Mouse (Mus musculus) heart, postnatal 14 days (tissue): ENCODE results near the gene Col4a2. TPM values are rescaled to one million over a fixed set of nuclear protein-coding genes. Genes with fewer than 3 reads are reported as not detected.
A peak's percentile ranks its signal among the peaks of the same experiment; 100 is the strongest.

Experiments
- DNase-seq, 2 experiments: peaks; one replicate each; pipeline ENCODE4 v3.0.0; 2021 to 2022
- intact Hi-C: fragments of 180-260 bp; cut with DNase I; formaldehyde crosslinking; loops from one replicate; pipeline ENCODE4 v1.15.1; 2025
- total RNA-seq, 2 experiments: library from RNA; stranded (reverse); gene quantifications; 2 replicates each; pipeline ENCODE4 v1.2.3; 2021

The Col4a2 gene
- total RNA-seq, 2 experiments from 2014 or later, result 570 to 571 TPM

GRCm38 (mm10) chr8:11290533-11290932 lies 22.1 kb upstream of the Col4a2 start:
- intact Hi-C loops, result no loop called here
- no peak for DNase-seq

- intact Hi-C loops, result no loop called here
- DNase-seq, result peak in 1 of 2 experiments; percentile 56
Measured at GRCm38 (mm10) chr8:11292611-11293010, 20.0 kb upstream of the Col4a2 start.

DNA sequence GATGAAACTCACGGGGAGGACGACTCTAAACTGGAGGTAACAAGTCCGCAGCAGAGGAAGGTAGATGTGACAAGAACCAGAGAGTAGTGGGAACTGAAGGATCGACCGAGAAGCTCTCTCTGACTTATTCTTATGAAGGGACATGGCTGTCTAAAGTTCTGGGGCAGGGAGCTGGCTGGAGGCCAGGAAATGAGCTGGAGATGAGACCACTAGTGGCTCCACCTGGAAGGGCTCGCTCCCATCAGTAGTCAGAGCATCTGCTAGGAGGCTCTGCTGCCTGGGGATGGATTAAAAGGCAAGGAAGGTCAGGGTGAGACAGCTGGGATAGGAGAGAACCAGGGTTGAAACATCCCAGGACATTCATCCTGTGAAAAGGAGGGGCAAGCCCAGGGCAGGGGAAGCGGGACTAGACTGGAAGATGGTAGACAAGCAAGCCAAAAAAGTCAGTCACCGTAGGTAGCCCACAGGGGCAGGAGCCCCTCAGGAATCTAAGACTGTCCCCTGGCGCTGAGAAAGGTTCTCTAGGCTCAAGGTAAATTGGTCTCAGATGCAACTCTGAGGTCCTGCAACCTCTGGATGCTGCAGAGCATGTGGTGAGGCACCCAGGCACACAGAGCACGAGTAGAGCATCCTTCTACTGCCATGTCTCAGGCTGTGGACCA lies 16.2 kb upstream of the Col4a2 start:
- DNase-seq, result no peak
- intact Hi-C loops, result no loop called here

- peak; percentile 71 to 72 for DNase-seq
- intact Hi-C loops, result no loop called here
Measured at GRCm38 (mm10) chr8:11297141-11297838, 15.3 kb upstream of the Col4a2 start.

- DNase-seq, result no peak
- intact Hi-C loops, result no loop called here
Measured at GRCm38 (mm10) chr8:11298531-11299316, 13.9 kb upstream of the Col4a2 start.

- DNase-seq, result no peak
- intact Hi-C loops, result no loop called here
Measured at GRCm38 (mm10) chr8:11299317-11299602, 13.3 kb upstream of the Col4a2 start.

DNA sequence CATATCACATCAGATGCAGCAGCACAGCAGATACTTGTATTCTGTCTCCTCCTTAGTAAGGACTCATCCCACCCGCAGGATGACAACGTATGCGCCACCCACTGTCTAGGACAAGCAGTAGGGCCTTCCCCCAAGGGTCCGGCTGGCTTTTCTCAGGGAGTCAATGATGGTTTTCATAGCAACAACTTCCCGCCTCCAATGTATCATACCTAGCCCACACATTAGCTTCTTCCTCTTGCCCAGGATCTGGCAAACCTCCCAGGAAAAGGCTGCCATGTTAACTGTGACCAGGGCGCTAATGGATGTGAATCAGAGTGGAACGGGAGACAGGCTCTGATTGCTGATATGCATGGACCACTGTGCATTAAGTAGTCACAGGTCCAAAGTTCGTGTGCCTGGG lies 12.2 kb upstream of the Col4a2 start:
- intact Hi-C loops, result no loop called here
- no peak for DNase-seq

- intact Hi-C loops, result no loop called here
- DNase-seq, result no peak
Measured at GRCm38 (mm10) chr8:11304027-11304601, 8.5 kb upstream of the Col4a2 start.

DNA sequence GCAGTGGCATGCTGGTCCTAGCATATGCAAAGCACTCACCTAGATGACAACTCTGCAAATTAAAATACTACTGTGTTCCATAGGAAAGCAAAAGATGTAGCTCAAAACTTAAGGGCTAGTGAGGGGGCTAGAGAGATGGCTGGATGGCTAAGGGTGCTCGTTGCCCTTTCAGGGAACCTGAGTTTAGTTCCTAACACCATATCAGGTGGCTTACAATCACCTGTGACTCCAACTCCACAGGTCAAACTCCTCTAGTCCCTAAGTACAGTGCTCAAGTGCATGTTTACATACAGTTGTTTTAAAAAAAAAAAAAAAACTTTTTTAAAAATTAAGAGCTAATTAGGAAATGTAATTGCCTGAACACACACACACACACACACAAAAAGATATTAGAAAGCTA lies 7.1 kb upstream of the Col4a2 start:
- no peak for DNase-seq
- intact Hi-C loops, result no loop called here

GRCm38 (mm10) chr8:11307451-11307850 lies 5.2 kb upstream of the Col4a2 start:
- no peak for DNase-seq
- intact Hi-C loops, result no loop called here

- no peak for DNase-seq
- intact Hi-C loops, result loop anchor here (2.0 kb wide), 1 partner anchor 30 kb away; no protein-coding TSS in a partner anchor
Measured at GRCm38 (mm10) chr8:11308570-11308998, 4.0 kb upstream of the Col4a2 start.

DNA sequence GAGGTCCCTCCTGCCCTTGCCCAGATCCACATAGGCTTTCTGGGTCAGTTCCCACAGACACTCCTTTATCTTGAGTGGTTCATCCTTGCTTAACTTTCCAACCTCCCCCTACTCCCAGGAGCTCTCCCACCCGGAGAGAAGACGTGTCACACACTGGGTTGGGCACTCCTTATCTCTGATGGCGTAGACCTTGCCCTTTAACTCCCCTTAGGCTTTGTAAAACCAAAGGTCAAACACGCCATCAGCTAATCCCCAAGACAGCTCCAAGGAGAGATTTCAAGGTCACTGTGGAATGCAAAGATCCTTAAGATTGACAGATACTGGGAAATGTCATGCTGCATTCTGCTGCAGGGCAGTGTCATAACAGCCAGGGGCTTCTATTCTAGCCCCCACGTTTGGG lies 3.4 kb upstream of the Col4a2 start:
- intact Hi-C loops, result loop anchor here (2.0 kb wide), 1 partner anchor 30 kb away; no protein-coding TSS in a partner anchor
- no peak for DNase-seq

GRCm38 (mm10) chr8:11310049-11310448 lies 2.6 kb upstream of the Col4a2 start:
- DNase-seq, result no peak
- intact Hi-C loops, result loop anchor here (5.0 kb wide), 1 partner anchor 37 kb away; no protein-coding TSS in a partner anchor

DNA sequence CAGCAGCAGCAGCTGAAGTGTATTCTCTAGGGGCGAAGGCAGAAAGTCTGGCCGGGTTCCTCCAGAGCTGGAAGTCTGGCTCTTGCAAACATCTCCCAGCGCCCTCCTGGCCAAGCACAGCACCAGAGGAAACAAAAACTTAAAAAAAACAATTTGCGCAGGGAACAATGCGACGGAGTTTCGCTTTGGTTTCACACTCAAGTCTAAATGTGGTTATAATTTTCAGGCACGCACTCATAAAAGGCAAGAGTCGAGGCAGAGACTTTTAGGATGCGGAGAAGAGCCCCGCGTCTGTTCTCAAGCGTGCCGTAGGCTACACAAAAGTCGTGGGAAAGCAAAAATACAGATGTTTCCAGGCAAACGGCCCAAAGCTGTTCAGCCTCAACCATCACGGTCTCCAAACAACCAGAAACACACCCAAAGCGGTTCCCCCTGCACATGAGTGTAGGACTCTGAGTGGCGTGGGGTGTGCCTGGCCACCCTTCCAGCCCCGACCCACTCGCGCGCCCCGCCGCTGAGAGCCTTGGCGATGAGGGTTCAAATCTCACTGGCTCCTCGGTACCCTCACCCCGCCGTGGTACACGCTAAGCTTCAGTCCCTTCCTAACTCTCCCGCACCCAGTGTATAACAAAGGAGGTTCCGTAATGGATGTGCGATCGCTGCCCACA lies 790 bp upstream of the Col4a2 start:
- peak; percentile 74 to 78 for DNase-seq
- intact Hi-C loops, result loop anchor here (2.0 to 5.0 kb wide), 3 partner anchors 35 to 73 kb away; no protein-coding TSS in a partner anchor

GRCm38 (mm10) chr8:11313176-11314111 lies 839 bp downstream of the Col4a2 start:
- peak; percentile 62 to 71 for DNase-seq

GRCm38 (mm10) chr8:11314613-11315012 lies 2.0 kb downstream of the Col4a2 start:
- peak in 1 of 2 experiments; percentile 10 for DNase-seq
- intact Hi-C loops, result loop anchor here (2.0 to 5.0 kb wide), 2 partner anchors 33 to 48 kb away; no protein-coding TSS in a partner anchor

More at GRCm38 (mm10) chr8:11313176-11314111, 839 bp downstream of the Col4a2 start:
- intact Hi-C loops, result loop anchor here (1.0 to 5.0 kb wide), 5 partner anchors 34 to 80 kb away; no protein-coding TSS in a partner anchor

DNA sequence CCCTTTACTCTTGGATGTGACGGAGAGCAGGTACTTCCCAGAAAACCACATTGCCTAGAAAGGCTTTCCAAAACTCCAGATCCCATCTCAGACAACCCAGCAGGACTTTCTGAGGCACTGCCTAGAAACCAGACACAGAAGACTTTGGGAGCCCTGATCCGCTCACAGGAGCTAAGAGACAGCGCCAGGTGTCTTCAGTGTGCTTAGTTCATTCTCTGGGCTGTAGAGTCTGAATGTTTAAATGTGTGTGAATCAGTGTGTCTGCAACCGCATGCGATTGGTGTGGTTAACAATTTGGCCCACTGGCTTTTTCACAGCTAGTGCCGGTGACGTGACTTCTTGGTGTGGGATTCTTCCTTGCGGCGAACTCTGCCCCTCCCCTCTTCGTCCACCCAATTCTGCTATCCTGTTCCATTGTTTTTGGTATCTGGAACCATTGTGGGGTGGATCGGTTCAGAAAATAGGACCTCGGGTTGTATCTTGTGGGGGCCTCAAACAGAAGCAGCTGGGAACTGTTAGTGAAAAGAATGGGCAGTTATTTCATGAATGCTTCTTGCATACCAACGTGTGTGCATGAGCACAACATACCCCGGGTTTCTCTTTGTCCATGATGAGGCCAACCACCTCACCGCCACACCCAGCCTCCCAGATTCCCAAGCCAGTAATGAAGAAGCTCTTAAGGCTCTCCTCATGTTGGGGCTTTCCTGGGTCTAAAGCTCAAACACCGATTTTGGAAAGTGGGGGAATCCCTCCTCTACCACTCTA lies 2.8 kb downstream of the Col4a2 start:
- intact Hi-C loops, result loop anchor here (2.0 kb wide), 1 partner anchor 47 kb away; no protein-coding TSS in a partner anchor
- peak in 1 of 2 experiments; percentile 8 for DNase-seq

DNA sequence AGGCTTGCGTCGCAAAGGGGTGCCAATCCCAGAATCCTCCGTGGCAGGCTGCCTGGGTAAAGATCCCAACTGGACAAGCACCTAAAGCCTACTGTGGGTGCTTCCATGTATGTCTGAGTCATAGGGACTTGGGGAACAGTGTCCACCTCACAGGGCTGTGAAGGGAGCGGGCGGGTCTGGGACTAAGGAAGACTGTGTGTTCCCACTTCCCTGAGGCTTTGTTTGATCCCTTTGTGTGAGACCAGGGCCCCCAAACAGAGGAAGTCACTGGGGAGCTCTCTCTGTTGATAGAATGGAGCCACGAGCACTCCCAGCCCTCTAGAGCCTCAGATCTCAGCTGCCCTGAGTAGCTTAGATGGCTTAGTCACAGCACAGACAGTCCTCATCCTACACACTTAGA lies 3.5 kb downstream of the Col4a2 start:
- intact Hi-C loops, result no loop called here

More for the DNA sequence above, 3.5 kb downstream of the Col4a2 start:
- DNase-seq, result peak in 1 of 2 experiments; percentile 29
